Mouse (Mus musculus): ENCODE data around the gene Ndst4. TPM values are rescaled to one million over a fixed set of nuclear protein-coding genes. Genes with fewer than 3 reads are reported as not detected.

Ndst4 gene
- 0.11 and 0.34 TPM in 2 replicates for polyA plus RNA-seq (2016; fragmentation: Nextera tagmentation; extraction: Ambion mirVana)

GRCm38 (mm10) chr3:125403601-125404396 lies at the start of gene Ndst4:
Gene Ndst4, plus strand, starts transcription at chr3:125404076.
- Histone ChIP-seq H3K27me3 (replicated peaks; ENCODE audit: low read depth, poor library complexity, severe bottlenecking) (no peaks in the 10 kb centered on the region), H3K27ac (replicated peaks) (no peak within 1 kb of the TSS; the same call in 1 of the 2 replicates), H3K36me3 (replicated peaks) (no peaks in the 10 kb centered on the region), H3K4me1 (peaks cover 15% of the 10 kb centered on the region), H3K4me3 (peak within 1 kb of the TSS; percentile 47), H3K9me3 (no peaks in the 10 kb centered on the region)
- DNase-seq (ENCODE audit: low spot score): peak; percentile 45
- 22% methylated on average over 14 of the region's 14 CpGs for WGBS

- Histone ChIP-seq H3K27me3 (replicated peaks; ENCODE audit: low read depth, poor library complexity, severe bottlenecking) (no peaks in the 10 kb centered on the region), H3K9me3 (no peaks in the 10 kb centered on the region), H3K27ac (replicated peaks) (no peak overlapping the region), H3K4me1 (no peaks in the 10 kb centered on the region), H3K4me3 (no peak overlapping the region), H3K36me3 (replicated peaks) (no peaks in the 10 kb centered on the region)
- no peak for DNase-seq (ENCODE audit: low spot score)
- WGBS: 86% methylated on average over 3 of the region's 3 CpGs
Observed at GRCm38 (mm10) chr3:125397443-125397842, 6.4 kb upstream of the Ndst4 start.

- WGBS: 80% methylated on average over 2 of the region's 2 CpGs
- Histone ChIP-seq H3K27ac (replicated peaks) (no peak overlapping the region), H3K27me3 (replicated peaks; ENCODE audit: low read depth, poor library complexity, severe bottlenecking) (no peaks in the 10 kb centered on the region), H3K9me3 (no peaks in the 10 kb centered on the region), H3K36me3 (replicated peaks) (no peaks in the 10 kb centered on the region), H3K4me3 (no peak overlapping the region), H3K4me1 (peaks cover 15% of the 10 kb centered on the region)
- no peak for DNase-seq (ENCODE audit: low spot score)
Observed at GRCm38 (mm10) chr3:125406456-125406855, 2.6 kb downstream of the Ndst4 start.

GRCm38 (mm10) chr3:125406991-125407390 lies 3.1 kb downstream of the Ndst4 start:
- Histone ChIP-seq H3K4me1 (peaks cover 15% of the 10 kb centered on the region), H3K27me3 (replicated peaks; ENCODE audit: low read depth, poor library complexity, severe bottlenecking) (no peaks in the 10 kb centered on the region), H3K9me3 (no peaks in the 10 kb centered on the region), H3K36me3 (replicated peaks) (no peaks in the 10 kb centered on the region), H3K27ac (replicated peaks) (no peak overlapping the region), H3K4me3 (no peak overlapping the region)
- 84% methylated on average over 3 of the region's 3 CpGs for WGBS
- no peak for DNase-seq (ENCODE audit: low spot score)

- no peaks in the 10 kb centered on the region for H3K4me1 ChIP-seq
- no peak overlapping the region for H3K27ac ChIP-seq (replicated peaks)
- DNase-seq (ENCODE audit: low spot score): no peak
- no peaks in the 10 kb centered on the region for H3K9me3 ChIP-seq
- no peak overlapping the region for H3K4me3 ChIP-seq
- 37% methylated on average over 6 of the region's 6 CpGs for WGBS
- H3K27me3 ChIP-seq (replicated peaks; ENCODE audit: low read depth, poor library complexity, severe bottlenecking): no peaks in the 10 kb centered on the region
- no peaks in the 10 kb centered on the region for H3K36me3 ChIP-seq (replicated peaks)
Observed at GRCm38 (mm10) chr3:125466894-125467652, 63.2 kb downstream of the Ndst4 start.

- no peaks in the 10 kb centered on the region for H3K36me3 ChIP-seq (replicated peaks)
- no peak overlapping the region for H3K27ac ChIP-seq (replicated peaks)
- no peak for DNase-seq (ENCODE audit: low spot score)
- WGBS: 86% methylated on average over 5 of the region's 5 CpGs
- H3K9me3 ChIP-seq: no peaks in the 10 kb centered on the region
- H3K4me1 ChIP-seq: no peaks in the 10 kb centered on the region
- H3K27me3 ChIP-seq (replicated peaks; ENCODE audit: low read depth, poor library complexity, severe bottlenecking): no peaks in the 10 kb centered on the region
- no peak overlapping the region for H3K4me3 ChIP-seq
Observed at GRCm38 (mm10) chr3:125510102-125510501, 106.2 kb downstream of the Ndst4 start.

GRCm38 (mm10) chr3:125533371-125533770 lies 129.5 kb downstream of the Ndst4 start:
- Histone ChIP-seq H3K36me3 (replicated peaks) (no peaks in the 10 kb centered on the region), H3K4me3 (no peak overlapping the region), H3K4me1 (no peaks in the 10 kb centered on the region), H3K27me3 (replicated peaks; ENCODE audit: low read depth, poor library complexity, severe bottlenecking) (no peaks in the 10 kb centered on the region), H3K27ac (replicated peaks) (no peak overlapping the region), H3K9me3 (no peaks in the 10 kb centered on the region)
- DNase-seq (ENCODE audit: low spot score): no peak
- WGBS: 91% methylated on average over 8 of the region's 8 CpGs

GRCm38 (mm10) chr3:125570602-125571001 lies 166.7 kb downstream of the Ndst4 start:
- 91% methylated on average over 2 of the region's 2 CpGs for WGBS
- Histone ChIP-seq H3K27me3 (replicated peaks; ENCODE audit: low read depth, poor library complexity, severe bottlenecking) (no peaks in the 10 kb centered on the region), H3K9me3 (no peaks in the 10 kb centered on the region), H3K27ac (replicated peaks) (no peak overlapping the region), H3K4me3 (no peak overlapping the region), H3K36me3 (replicated peaks) (no peaks in the 10 kb centered on the region), H3K4me1 (no peaks in the 10 kb centered on the region)
- DNase-seq (ENCODE audit: low spot score): no peak

- Histone ChIP-seq H3K4me3 (no peak overlapping the region), H3K36me3 (replicated peaks) (no peaks in the 10 kb centered on the region)
- WGBS: 76% methylated on average over 2 of the region's 2 CpGs
Observed at GRCm38 (mm10) chr3:125632233-125632632, 228.4 kb downstream of the Ndst4 start.

GRCm38 (mm10) chr3:125655009-125655635 lies 251.2 kb downstream of the Ndst4 start:
- DNase-seq (ENCODE audit: low spot score): no peak
- Histone ChIP-seq H3K4me1 (no peaks in the 10 kb centered on the region), H3K4me3 (no peak overlapping the region), H3K9me3 (no peaks in the 10 kb centered on the region), H3K27me3 (replicated peaks; ENCODE audit: low read depth, poor library complexity, severe bottlenecking) (no peaks in the 10 kb centered on the region), H3K27ac (replicated peaks) (no peak overlapping the region), H3K36me3 (replicated peaks) (no peaks in the 10 kb centered on the region)
- WGBS: 55% methylated on average over 3 of the region's 3 CpGs

More at GRCm38 (mm10) chr3:125632233-125632632, 228.4 kb downstream of the Ndst4 start:
- Histone ChIP-seq H3K9me3 (no peaks in the 10 kb centered on the region), H3K27ac (replicated peaks) (no peak overlapping the region), H3K27me3 (replicated peaks; ENCODE audit: low read depth, poor library complexity, severe bottlenecking) (no peaks in the 10 kb centered on the region), H3K4me1 (no peaks in the 10 kb centered on the region)
- no peak for DNase-seq (ENCODE audit: low spot score)

- peak; percentile 14 for DNase-seq (ENCODE audit: low spot score)
Observed at GRCm38 (mm10) chr3:125660114-125660717, 256.3 kb downstream of the Ndst4 start.

GRCm38 (mm10) chr3:125660884-125661532 lies 257.1 kb downstream of the Ndst4 start:
- H3K27ac ChIP-seq (replicated peaks): no peak overlapping the region
- H3K9me3 ChIP-seq: no peaks in the 10 kb centered on the region
- H3K36me3 ChIP-seq (replicated peaks): no peaks in the 10 kb centered on the region
- H3K4me1 ChIP-seq: no peaks in the 10 kb centered on the region
- no peak overlapping the region for H3K4me3 ChIP-seq
- WGBS: 89% methylated on average over 2 of the region's 2 CpGs
- H3K27me3 ChIP-seq (replicated peaks; ENCODE audit: low read depth, poor library complexity, severe bottlenecking): no peaks in the 10 kb centered on the region
- no peak for DNase-seq (ENCODE audit: low spot score)

More at GRCm38 (mm10) chr3:125660114-125660717, 256.3 kb downstream of the Ndst4 start:
- Histone ChIP-seq H3K9me3 (no peaks in the 10 kb centered on the region), H3K4me1 (no peaks in the 10 kb centered on the region), H3K36me3 (replicated peaks) (no peaks in the 10 kb centered on the region), H3K4me3 (no peak overlapping the region), H3K27ac (replicated peaks) (no peak overlapping the region), H3K27me3 (replicated peaks; ENCODE audit: low read depth, poor library complexity, severe bottlenecking) (no peaks in the 10 kb centered on the region)
- WGBS: 59% methylated on average over 3 of the region's 3 CpGs
